Comparison of ENCODE assay signal across 10 mouse cellular contexts in the genomic region with DNA sequence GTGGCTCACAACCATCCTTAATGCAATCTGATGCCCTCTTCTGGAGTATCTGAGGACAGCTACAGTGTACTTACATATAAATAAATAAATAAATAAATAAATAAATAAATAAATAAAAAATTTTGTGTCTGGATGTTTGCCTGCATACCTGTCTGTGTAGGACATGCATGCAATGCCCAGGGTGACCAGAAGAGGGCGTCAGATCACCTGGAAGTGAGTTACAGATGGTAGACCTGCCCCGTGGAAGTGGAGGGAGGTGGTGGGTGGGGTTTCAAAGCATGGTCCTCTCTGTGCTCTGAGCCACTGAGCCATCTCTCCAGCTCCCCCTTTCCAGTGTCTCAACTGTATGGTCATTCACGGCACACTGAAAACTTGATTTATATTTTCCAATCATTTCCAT. TPM values are rescaled to one million over a fixed set of nuclear protein-coding genes. Genes with fewer than 3 reads are reported as not detected.
DNase-seq lines count a peak whose midpoint lies in the region; ATAC-seq and TF ChIP-seq lines count a peak whose summit lies in the region.
"Had no signal": no experiment of that assay in that cellular context is flagged by ENCODE, and none has a peak within 500 bp of the region (broad histone marks: within the 10 kb centered on the region; RNA-seq: fewer than 3 reads in every experiment).

No protein-coding gene starts in this region.

- no peaks in the 10 kb centered on the region for H3K4me1 ChIP-seq in intestine, postnatal 0 days (replicated peaks; ENCODE audit: control insufficient read depth, insufficient read depth, low read length)
- no peaks in the 10 kb centered on the region for H3K4me1 ChIP-seq in intestine, embryonic 16.5 days (ENCODE audit: control insufficient read depth, insufficient read depth, low read length)
- H3K4me1 ChIP-seq in ES-Bruce4 (ENCODE audit: control insufficient read depth, insufficient read depth, low read length): no peaks in the 10 kb centered on the region
- no peaks in the 10 kb centered on the region for H3K4me1 ChIP-seq in bone marrow macrophage, adult 2 months (ENCODE audit: control insufficient read depth, insufficient read depth, low read length)
- no peaks in the 10 kb centered on the region for H3K4me1 ChIP-seq in lung, postnatal 0 days (ENCODE audit: insufficient read depth, low read depth, low read length)
- H3K4me1 ChIP-seq: limb, embryonic 12.5 days had no signal

- 58% methylated on average over 3 of the region's 3 CpGs for WGBS in intestine, postnatal 0 days
- WGBS in intestine, embryonic 16.5 days: 42% methylated on average over 3 of the region's 3 CpGs
- WGBS in lung, postnatal 0 days: 44% methylated on average over 3 of the region's 3 CpGs

- DNase-seq in gastrocnemius, postnatal 14 days: peak; percentile 41
- peak; percentile 34 for DNase-seq in lung, postnatal 0 days (ENCODE audit: low spot score)
- DNase-seq in spleen, postnatal 36 days (ENCODE audit: low spot score in 2 of 2): peak; percentile 43 to 66
- DNase-seq in urinary bladder, postnatal 10 days (ENCODE audit: low spot score): no peak

- no peak for TF ChIP-seq POLR2A in ES-Bruce4 (IDR thresholded peaks at IDR 0.05; ENCODE audit: insufficient read depth, low read length)
- no peak for TF ChIP-seq POLR2A in bone marrow macrophage, adult 2 months (IDR thresholded peaks at IDR 0.05; ENCODE audit: borderline replicate concordance, low read depth, low read length)

- H3K9me3 ChIP-seq in intestine, postnatal 0 days (ENCODE audit: control insufficient read depth): no peaks in the 10 kb centered on the region
- no peaks in the 10 kb centered on the region for H3K9me3 ChIP-seq in intestine, embryonic 16.5 days (ENCODE audit: control insufficient read depth, low read length)
- H3K9me3 ChIP-seq in ES-Bruce4 (replicated peaks; ENCODE audit: control insufficient read depth, insufficient read depth, low read length, poor library complexity, severe bottlenecking): no peaks in the 10 kb centered on the region
- no peaks in the 10 kb centered on the region for H3K9me3 ChIP-seq in lung, postnatal 0 days (ENCODE audit: low read length)
- H3K9me3 ChIP-seq: embryonic facial prominence, embryonic 15.5 days; limb, embryonic 12.5 days had no signal

- peak; percentile 20; the same call in 1 of the 2 replicates for ATAC-seq in intestine, postnatal 0 days
- no peak for ATAC-seq in intestine, embryonic 16.5 days
- ATAC-seq in lung, postnatal 0 days: peak; percentile 27; the same call in 1 of the 2 replicates

- TF ChIP-seq CTCF in intestine, postnatal 0 days (IDR thresholded peaks at IDR 0.05; ENCODE audit: low read depth): peak; percentile 74
- peak; percentile 86 for TF ChIP-seq CTCF in ES-Bruce4 (IDR thresholded peaks at IDR 0.05; ENCODE audit: low read depth, low read length)
- TF ChIP-seq CTCF in bone marrow macrophage, adult 2 months (IDR thresholded peaks at IDR 0.05; ENCODE audit: low read depth, low read length): peak; percentile 79
- peak; percentile 75 for TF ChIP-seq CTCF in lung, postnatal 0 days (IDR thresholded peaks at IDR 0.05)

- H3K4me3 ChIP-seq in intestine, postnatal 0 days (ENCODE audit: low read depth, low read length): no peak overlapping the region
- H3K4me3 ChIP-seq in intestine, embryonic 16.5 days (ENCODE audit: low read length): no peak overlapping the region
- no peak overlapping the region for H3K4me3 ChIP-seq in ES-Bruce4 (ENCODE audit: low read depth, low read length)
- H3K4me3 ChIP-seq in bone marrow macrophage, adult 2 months (ENCODE audit: insufficient read depth, low read length): no peak overlapping the region
- no peak overlapping the region for H3K4me3 ChIP-seq in lung, postnatal 0 days (ENCODE audit: low read depth, low read length)
- H3K4me3 ChIP-seq: embryonic facial prominence, embryonic 15.5 days; limb, embryonic 12.5 days had no signal

- H3K27ac ChIP-seq in intestine, postnatal 0 days (ENCODE audit: low read depth, low read length): no peak overlapping the region
- H3K27ac ChIP-seq in intestine, embryonic 16.5 days (ENCODE audit: low read length): no peak overlapping the region
- H3K27ac ChIP-seq in ES-Bruce4 (ENCODE audit: insufficient read depth, low read length): no peak overlapping the region
- H3K27ac ChIP-seq in bone marrow macrophage, adult 2 months (ENCODE audit: insufficient read depth, low read depth, low read length): no peak overlapping the region
- no peak overlapping the region for H3K27ac ChIP-seq in lung, postnatal 0 days (ENCODE audit: low read length)
- H3K27ac ChIP-seq: embryonic facial prominence, embryonic 15.5 days; limb, embryonic 12.5 days had no signal

- no peak for TF ChIP-seq EP300 in ES-Bruce4 (IDR thresholded peaks at IDR 0.05; ENCODE audit: insufficient read depth, low read depth, low read length)
- no peak for TF ChIP-seq EP300 in lung, postnatal 0 days (IDR thresholded peaks at IDR 0.05)

- intact Hi-C loops in gastrocnemius, postnatal 14 days (cut with DNase I; ENCODE audit: low total_unique reads): no loop called here

- H3K36me3 ChIP-seq in intestine, postnatal 0 days (ENCODE audit: control insufficient read depth, insufficient read depth): peaks cover 29% of the 10 kb centered on the region
- H3K36me3 ChIP-seq in intestine, embryonic 16.5 days (ENCODE audit: control insufficient read depth, insufficient read depth, low read length): peaks cover 18% of the 10 kb centered on the region
- H3K36me3 ChIP-seq in ES-Bruce4 (ENCODE audit: control insufficient read depth, insufficient read depth, low read length, poor library complexity, severe bottlenecking): peaks cover 17% of the 10 kb centered on the region
- H3K36me3 ChIP-seq in lung, postnatal 0 days (ENCODE audit: insufficient read depth, low read length): peaks cover 6% of the 10 kb centered on the region; the same call in 1 of the 2 replicates

- no peak overlapping the region for H3K9ac ChIP-seq in intestine, postnatal 0 days (ENCODE audit: low read depth, low read length)
- no peak overlapping the region for H3K9ac ChIP-seq in intestine, embryonic 16.5 days (ENCODE audit: low read depth, low read length)
- H3K9ac ChIP-seq in ES-Bruce4 (ENCODE audit: low read depth, poor library complexity, severe bottlenecking): no peak overlapping the region
- no peak overlapping the region for H3K9ac ChIP-seq in lung, postnatal 0 days (replicated peaks; ENCODE audit: low read depth)
- H3K9ac ChIP-seq: embryonic facial prominence, embryonic 15.5 days; limb, embryonic 12.5 days had no signal

- H3K27me3 ChIP-seq in intestine, postnatal 0 days (replicated peaks; ENCODE audit: control insufficient read depth, insufficient read depth, low read length): no peaks in the 10 kb centered on the region
- H3K27me3 ChIP-seq in intestine, embryonic 16.5 days (replicated peaks; ENCODE audit: control insufficient read depth, insufficient read depth, low read length): no peaks in the 10 kb centered on the region
- no peaks in the 10 kb centered on the region for H3K27me3 ChIP-seq in ES-Bruce4 (ENCODE audit: control insufficient read depth, insufficient read depth, low read length, poor library complexity, severe bottlenecking)
- H3K27me3 ChIP-seq in lung, postnatal 0 days (replicated peaks; ENCODE audit: insufficient read depth, low read length): no peaks in the 10 kb centered on the region
- H3K27me3 ChIP-seq: embryonic facial prominence, embryonic 15.5 days; limb, embryonic 12.5 days had no signal

- H3K4me2 ChIP-seq in intestine, postnatal 0 days (replicated peaks; ENCODE audit: low read depth): no peak overlapping the region
- no peak overlapping the region for H3K4me2 ChIP-seq in intestine, embryonic 16.5 days (ENCODE audit: low read depth, low read length)
- no peak overlapping the region for H3K4me2 ChIP-seq in lung, postnatal 0 days (replicated peaks; ENCODE audit: low read depth, low read length)
- H3K4me2 ChIP-seq: embryonic facial prominence, embryonic 15.5 days; limb, embryonic 12.5 days had no signal

RNA-seq across cellular contexts. Expression of gene Cars2, which starts 6.2 kb away (rescaled TPM):
- 10.0 and 12.6 TPM in 2 replicates for polyA plus RNA-seq in intestine, postnatal 0 days (2015; fragmentation: Nextera tagmentation; extraction: Ambion mirVana)
- 28.6 and 32.5 TPM in 2 replicates for polyA plus RNA-seq in intestine, embryonic 16.5 days (2015; fragmentation: Nextera tagmentation; extraction: Ambion mirVana)
- 19.5 and 19.9 TPM in 2 replicates for polyA plus RNA-seq in ES-Bruce4 (2011; ENCODE audit: insufficient read depth, insufficient read length, low read depth, missing spikeins)
- 19.5 and 27.3 TPM in 2 replicates for polyA plus RNA-seq in bone marrow macrophage, adult 2 months (2012; ENCODE audit: insufficient read depth, insufficient read length, missing spikeins)
- total RNA-seq in gastrocnemius, postnatal 14 days (2021): 10 to 100 TPM; 12.8 to 13.8 TPM
- 13.7 and 16.5 TPM in 2 replicates for polyA plus RNA-seq in lung, postnatal 0 days (2015; fragmentation: Nextera tagmentation; extraction: Ambion mirVana)

RNA-seq across cellular contexts. Expression of gene Ing1, which starts 11.0 kb away (rescaled TPM):
- polyA plus RNA-seq in intestine, postnatal 0 days (2015; fragmentation: Nextera tagmentation; extraction: Ambion mirVana): 19.5 and 20.2 TPM in 2 replicates
- polyA plus RNA-seq in intestine, embryonic 16.5 days (2015; fragmentation: Nextera tagmentation; extraction: Ambion mirVana): 21.5 and 22.0 TPM in 2 replicates
- polyA plus RNA-seq in ES-Bruce4 (2011; ENCODE audit: insufficient read depth, insufficient read length, low read depth, missing spikeins): 58.2 and 59.1 TPM in 2 replicates
- polyA plus RNA-seq in bone marrow macrophage, adult 2 months (2012; ENCODE audit: insufficient read depth, insufficient read length, missing spikeins): 52.6 and 59.4 TPM in 2 replicates
- 10 to 100 TPM; 21.0 to 21.2 TPM for total RNA-seq in gastrocnemius, postnatal 14 days (2021)
- 40.9 and 42.5 TPM in 2 replicates for polyA plus RNA-seq in lung, postnatal 0 days (2015; fragmentation: Nextera tagmentation; extraction: Ambion mirVana)

RNA-seq across cellular contexts. Expression of gene Naxd, which starts 47.1 kb away (rescaled TPM):
- 82.8 and 83.5 TPM in 2 replicates for polyA plus RNA-seq in intestine, postnatal 0 days (2015; fragmentation: Nextera tagmentation; extraction: Ambion mirVana)
- polyA plus RNA-seq in intestine, embryonic 16.5 days (2015; fragmentation: Nextera tagmentation; extraction: Ambion mirVana): 96.8 and 105 TPM in 2 replicates
- 34.7 and 35.5 TPM in 2 replicates for polyA plus RNA-seq in ES-Bruce4 (2011; ENCODE audit: insufficient read depth, insufficient read length, low read depth, missing spikeins)
- polyA plus RNA-seq in bone marrow macrophage, adult 2 months (2012; ENCODE audit: insufficient read depth, insufficient read length, missing spikeins): 45.1 and 48.0 TPM in 2 replicates
- 10 to 100 TPM; 23.4 to 27.3 TPM for total RNA-seq in gastrocnemius, postnatal 14 days (2021)
- polyA plus RNA-seq in lung, postnatal 0 days (2015; fragmentation: Nextera tagmentation; extraction: Ambion mirVana): 201 and 223 TPM in 2 replicates
